Mouse (Mus musculus) embryonic facial prominence, embryonic 12.5 days (tissue): ENCODE results near the gene Cers5. TPM values are rescaled to one million over a fixed set of nuclear protein-coding genes. Genes with fewer than 3 reads are reported as not detected.

Experiments
- ATAC-seq: fragments of 200-750 bp; cut with Nextera tagmentation; 2 replicates; pipeline ENCODE4 v1.8.0; 2017; ENCODE audit not compliant: insufficient number of reproducible peaks, insufficient read depth, low FRiP score, low TSS enrichment
- H3K27ac ChIP-seq: fragments of 300-500 bp; sonication (generic); 2 replicates; pipeline ENCODE4 v1.5.1; 2016; ENCODE audit warnings: mild to moderate bottlenecking
- H3K27me3 ChIP-seq: fragments of 300-500 bp; sonication (generic); 2 replicates; pipeline ENCODE4 v1.6.1; 2016; ENCODE audit warnings: mild to moderate bottlenecking, moderate library complexity
- H3K36me3 ChIP-seq: fragments of 300-500 bp; sonication (generic); 2 replicates; pipeline ENCODE4 v1.6.1; 2016; ENCODE audit warnings: mild to moderate bottlenecking
- H3K4me1 ChIP-seq: fragments of 300-500 bp; sonication (generic); 2 replicates; pipeline ENCODE4 v1.6.1; 2016
- H3K4me2 ChIP-seq: fragments of 300-500 bp; sonication (generic); replicated peaks from 2 replicates; pipeline ENCODE4 v1.6.1; 2016; ENCODE audit warnings: mild to moderate bottlenecking, moderate library complexity
- H3K4me3 ChIP-seq: fragments of 300-500 bp; sonication (generic); 2 replicates; pipeline ENCODE4 v1.5.1; 2016; ENCODE audit warnings: mild to moderate bottlenecking
- H3K9ac ChIP-seq: fragments of 300-500 bp; sonication (generic); 2 replicates; pipeline ENCODE4 v1.6.1; 2016; ENCODE audit warnings: mild to moderate bottlenecking, moderate library complexity
- H3K9me3 ChIP-seq: fragments of 300-500 bp; sonication (generic); 2 replicates; pipeline ENCODE4 v1.6.1; 2016; ENCODE audit warnings: mild to moderate bottlenecking, moderate library complexity
- WGBS: fragments of 180-500 bp; shearing (Covaris S2); methylation state at CpG from one replicate; pipeline ENCODE4 v1.1.7; 2016; 5-methylcytosine and 5-hydroxymethylcytosine counted together
- polyA plus RNA-seq: library from polyadenylated mRNA; unstranded; fragments of >200 nt; fragmentation: Nextera tagmentation; extraction: Ambion mirVana; gene quantifications from 2 replicates; pipeline ENCODE4 v1.2.1, GENCODE M21; 2016

Gene Cers5
- polyA plus RNA-seq, 1 experiment from 2014 or later: 70.1 TPM

- Histone ChIP-seq H3K36me3 (peaks cover 40% of the 10 kb centered on the region), H3K4me3 (no peak overlapping the region), H3K9ac (no peak overlapping the region), H3K4me1 (peaks cover 30% of the 10 kb centered on the region), H3K9me3 (no peaks in the 10 kb centered on the region), H3K27me3 (no peaks in the 10 kb centered on the region), H3K27ac (no peak overlapping the region), H3K4me2 (no peak overlapping the region)
- no peak for ATAC-seq
- WGBS: 47% methylated on average over 7 of the region's 7 CpGs
Observed at GRCm38 (mm10) chr15:99806171-99806570, 33.5 kb upstream of the Cers5 start.

DNA sequence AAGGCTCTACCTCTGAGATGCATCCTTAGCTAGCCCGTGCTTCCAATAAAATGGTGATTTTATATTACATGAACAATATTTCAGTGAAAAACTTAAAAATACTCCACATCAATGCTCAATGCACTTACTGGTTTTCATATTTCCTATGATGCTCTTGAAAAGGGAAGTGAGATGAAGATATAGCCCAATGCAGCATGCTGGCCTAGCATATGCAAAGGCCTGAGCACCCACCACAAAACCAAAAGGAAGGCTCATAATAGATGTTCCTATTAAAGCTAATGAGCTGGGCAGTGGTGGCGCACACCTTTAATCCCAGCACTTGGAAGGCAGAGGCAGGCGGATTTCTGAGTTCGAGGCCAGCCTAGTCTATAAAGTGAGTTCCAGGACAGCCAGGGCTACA is 33.0 kb upstream of the Cers5 start:
- WGBS: 94% methylated on average over 4 of the region's 4 CpGs
- H3K4me2 ChIP-seq: no peak overlapping the region
- no peaks in the 10 kb centered on the region for H3K27me3 ChIP-seq
- H3K4me3 ChIP-seq: no peak overlapping the region
- no peak overlapping the region for H3K9ac ChIP-seq
- peaks cover 45% of the 10 kb centered on the region for H3K36me3 ChIP-seq
- H3K27ac ChIP-seq: no peak overlapping the region
- H3K9me3 ChIP-seq: no peaks in the 10 kb centered on the region
- ATAC-seq: no peak
- H3K4me1 ChIP-seq: peaks cover 30% of the 10 kb centered on the region

- 15% methylated on average over 6 of the region's 6 CpGs for WGBS
- no peak overlapping the region for H3K9ac ChIP-seq
- H3K36me3 ChIP-seq: peaks cover 54% of the 10 kb centered on the region
- H3K4me1 ChIP-seq: peaks cover 31% of the 10 kb centered on the region
- no peak overlapping the region for H3K4me3 ChIP-seq
- peak overlapping the region; percentile 68 for H3K27ac ChIP-seq
- no peaks in the 10 kb centered on the region for H3K9me3 ChIP-seq
- ATAC-seq: peak; percentile 68; the same call in 1 of the 2 replicates
- H3K4me2 ChIP-seq: no peak overlapping the region
- H3K27me3 ChIP-seq: no peaks in the 10 kb centered on the region
Observed at GRCm38 (mm10) chr15:99803186-99803644, 30.5 kb upstream of the Cers5 start.

DNA sequence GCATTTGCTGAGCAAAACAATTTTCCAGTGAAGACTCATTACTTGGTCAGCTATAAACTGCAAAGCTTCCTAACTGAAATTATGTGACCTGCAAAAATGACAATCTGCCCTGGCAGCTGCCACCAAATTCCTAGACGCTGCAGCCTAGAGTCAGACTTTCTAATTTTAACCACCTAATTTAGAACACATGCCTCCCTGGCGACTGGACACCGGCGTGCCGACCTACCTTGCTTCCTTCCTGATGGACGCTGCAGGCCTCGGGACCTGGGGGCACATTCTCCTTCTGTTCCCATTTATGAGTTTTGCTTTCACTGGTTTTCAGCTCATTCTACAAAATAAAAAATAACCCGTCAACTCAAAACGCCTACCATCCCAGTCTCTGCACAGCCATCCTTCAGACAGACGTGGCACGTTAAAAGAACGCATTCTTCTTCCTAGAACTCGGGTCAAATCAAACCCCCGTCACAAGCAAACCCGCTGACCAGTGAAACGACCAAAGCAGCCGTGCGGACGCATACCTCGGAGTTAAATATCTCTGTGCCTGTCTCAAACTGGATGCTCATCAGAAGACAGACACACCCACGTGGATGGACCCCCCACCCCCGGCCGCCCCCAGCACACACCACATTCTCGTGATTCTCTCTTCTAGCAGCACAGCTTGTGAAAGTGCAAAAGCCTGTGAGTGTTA is 29.3 kb upstream of the Cers5 start:
- peaks cover 45% of the 10 kb centered on the region for H3K36me3 ChIP-seq
- peaks cover 26% of the 10 kb centered on the region for H3K4me1 ChIP-seq
- H3K4me2 ChIP-seq: no peak overlapping the region

GRCm38 (mm10) chr15:99799706-99800105 is 27.0 kb upstream of the Cers5 start:
- WGBS: 62% methylated on average over 6 of the region's 6 CpGs
- Histone ChIP-seq H3K4me1 (peaks cover 26% of the 10 kb centered on the region), H3K4me3 (no peak overlapping the region), H3K27me3 (no peaks in the 10 kb centered on the region), H3K27ac (no peak overlapping the region), H3K36me3 (peaks cover 33% of the 10 kb centered on the region), H3K9me3 (no peaks in the 10 kb centered on the region), H3K4me2 (no peak overlapping the region), H3K9ac (no peak overlapping the region)
- ATAC-seq: no peak

More for the DNA sequence above, 29.3 kb upstream of the Cers5 start:
- 17% methylated on average over 24 of the region's 24 CpGs for WGBS
- no peak overlapping the region for H3K4me3 ChIP-seq
- peak overlapping the region; percentile 75 for H3K27ac ChIP-seq
- H3K9me3 ChIP-seq: no peaks in the 10 kb centered on the region
- no peak overlapping the region for H3K9ac ChIP-seq
- ATAC-seq: no peak
- no peaks in the 10 kb centered on the region for H3K27me3 ChIP-seq

DNA sequence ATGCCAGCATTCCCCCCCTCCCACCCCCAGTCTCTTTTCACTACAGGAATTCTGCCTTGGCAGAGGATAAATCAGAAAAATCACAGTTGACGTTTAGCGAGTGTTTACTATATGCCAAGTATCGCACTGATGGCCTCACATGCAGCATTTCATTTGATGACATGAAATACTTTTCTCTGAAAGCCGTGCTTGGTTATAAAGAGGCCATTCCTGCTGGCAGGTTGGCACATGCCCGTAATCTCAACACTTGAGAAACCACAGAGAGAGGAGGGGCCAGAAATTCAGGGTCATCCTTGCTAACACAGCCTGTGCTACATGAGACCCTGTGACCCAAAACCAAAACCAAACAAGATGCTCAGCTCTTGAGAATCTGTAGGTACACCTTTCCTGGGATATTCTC is 25.2 kb upstream of the Cers5 start:
- H3K4me2 ChIP-seq: no peak overlapping the region
- no peak for ATAC-seq
- H3K36me3 ChIP-seq: peaks cover 41% of the 10 kb centered on the region
- no peak overlapping the region for H3K9ac ChIP-seq
- peak overlapping the region; percentile 64; the same call in 1 of the 2 replicates for H3K27ac ChIP-seq
- no peak overlapping the region for H3K4me3 ChIP-seq
- no peaks in the 10 kb centered on the region for H3K27me3 ChIP-seq
- 78% methylated on average over 5 of the region's 5 CpGs for WGBS
- H3K4me1 ChIP-seq: peaks cover 15% of the 10 kb centered on the region
- no peaks in the 10 kb centered on the region for H3K9me3 ChIP-seq

GRCm38 (mm10) chr15:99796735-99797134 is 24.1 kb upstream of the Cers5 start:
- Histone ChIP-seq H3K4me2 (no peak overlapping the region), H3K27ac (no peak overlapping the region), H3K36me3 (peaks cover 52% of the 10 kb centered on the region), H3K9me3 (no peaks in the 10 kb centered on the region), H3K9ac (no peak overlapping the region), H3K4me3 (no peak overlapping the region), H3K27me3 (no peaks in the 10 kb centered on the region), H3K4me1 (peaks cover 4% of the 10 kb centered on the region; the same call in 1 of the 2 replicates)
- ATAC-seq: no peak
- WGBS: 88% methylated on average over 9 of the region's 9 CpGs

DNA sequence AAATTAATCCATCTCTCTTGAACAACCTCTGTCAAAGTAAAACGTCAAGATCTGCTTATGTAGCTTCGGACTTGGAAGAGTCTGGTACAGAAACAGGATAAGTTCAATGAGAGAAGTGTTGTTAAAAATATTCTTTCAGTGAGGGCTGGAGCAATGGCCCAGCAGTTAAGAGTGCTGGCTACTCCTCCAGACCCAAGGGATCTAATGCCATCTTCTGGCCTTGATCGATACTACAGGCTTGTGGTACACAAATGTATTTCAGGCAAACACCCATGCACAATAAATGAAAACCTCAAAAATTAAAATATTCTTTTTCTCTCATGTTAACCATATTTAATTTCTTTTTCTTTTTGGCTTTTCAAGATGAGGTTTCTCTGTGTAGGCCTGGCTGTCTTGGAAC is 23.4 kb upstream of the Cers5 start:
- peaks cover 59% of the 10 kb centered on the region for H3K36me3 ChIP-seq
- H3K4me1 ChIP-seq: 0 out of 2 replicates have a peak, but pooled peaks cover 4% of the 10 kb centered on the region
- no peak overlapping the region for H3K9ac ChIP-seq
- no peak overlapping the region for H3K4me3 ChIP-seq
- H3K4me2 ChIP-seq: no peak overlapping the region
- no peaks in the 10 kb centered on the region for H3K27me3 ChIP-seq
- H3K27ac ChIP-seq: no peak overlapping the region
- WGBS: 89% methylated on average over 3 of the region's 3 CpGs
- no peak for ATAC-seq
- no peaks in the 10 kb centered on the region for H3K9me3 ChIP-seq

GRCm38 (mm10) chr15:99792221-99792815 is 19.6 kb upstream of the Cers5 start:
- no peak overlapping the region for H3K9ac ChIP-seq
- no peak overlapping the region for H3K4me3 ChIP-seq
- ATAC-seq: no peak
- H3K9me3 ChIP-seq: no peaks in the 10 kb centered on the region
- no peaks in the 10 kb centered on the region for H3K4me1 ChIP-seq
- no peaks in the 10 kb centered on the region for H3K27me3 ChIP-seq
- no peak overlapping the region for H3K27ac ChIP-seq
- peaks cover 68% of the 10 kb centered on the region for H3K36me3 ChIP-seq
- WGBS: 93% methylated on average over 16 of the region's 16 CpGs
- H3K4me2 ChIP-seq: no peak overlapping the region

DNA sequence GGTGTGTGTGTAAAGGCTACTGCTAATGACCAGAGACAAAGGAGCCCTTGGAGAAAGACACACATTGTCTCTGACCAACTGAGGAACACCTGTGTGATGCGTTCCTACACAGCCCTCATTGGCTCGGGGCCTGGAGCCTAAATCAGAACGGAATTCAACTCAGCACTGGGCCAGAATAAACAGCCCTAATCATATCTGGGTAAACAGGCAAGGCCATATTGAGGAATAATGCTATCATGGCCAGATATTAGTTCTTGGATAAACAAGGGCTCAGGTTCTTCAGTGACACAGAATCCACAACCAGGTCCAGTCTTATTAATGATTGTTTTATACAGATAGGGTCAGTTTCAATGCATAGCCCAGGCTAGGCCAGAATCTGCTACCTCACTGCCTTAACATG is 18.3 kb upstream of the Cers5 start:
- Histone ChIP-seq H3K27ac (no peak overlapping the region), H3K9ac (no peak overlapping the region), H3K27me3 (no peaks in the 10 kb centered on the region), H3K4me3 (no peak overlapping the region), H3K36me3 (peaks cover 72% of the 10 kb centered on the region), H3K4me1 (no peaks in the 10 kb centered on the region), H3K9me3 (no peaks in the 10 kb centered on the region), H3K4me2 (no peak overlapping the region)
- no peak for ATAC-seq
- WGBS: 93% methylated on average over 3 of the region's 3 CpGs

GRCm38 (mm10) chr15:99790464-99790863 is 17.8 kb upstream of the Cers5 start:
- ATAC-seq: no peak
- no peak overlapping the region for H3K9ac ChIP-seq
- H3K4me2 ChIP-seq: no peak overlapping the region
- H3K4me1 ChIP-seq: no peaks in the 10 kb centered on the region
- H3K27me3 ChIP-seq: no peaks in the 10 kb centered on the region
- no peak overlapping the region for H3K4me3 ChIP-seq
- no peaks in the 10 kb centered on the region for H3K9me3 ChIP-seq
- H3K36me3 ChIP-seq: peaks cover 77% of the 10 kb centered on the region
- no peak overlapping the region for H3K27ac ChIP-seq
- 91% methylated on average over 6 of the region's 6 CpGs for WGBS

- no peaks in the 10 kb centered on the region for H3K4me1 ChIP-seq
- H3K27me3 ChIP-seq: no peaks in the 10 kb centered on the region
- H3K4me2 ChIP-seq: no peak overlapping the region
- H3K4me3 ChIP-seq: no peak overlapping the region
- H3K27ac ChIP-seq: no peak overlapping the region; the same call in 1 of the 2 replicates
- peaks cover 80% of the 10 kb centered on the region for H3K36me3 ChIP-seq
- no peaks in the 10 kb centered on the region for H3K9me3 ChIP-seq
- no peak overlapping the region for H3K9ac ChIP-seq
- whole genome bisulfite sequencing: 86% methylated on average over 9 of the region's 9 CpGs
- no peak for ATAC-seq
Observed at GRCm38 (mm10) chr15:99787625-99788120, 15.0 kb upstream of the Cers5 start.
